Mouse (Mus musculus): ENCODE data around the gene Zbtb4.

DNA sequence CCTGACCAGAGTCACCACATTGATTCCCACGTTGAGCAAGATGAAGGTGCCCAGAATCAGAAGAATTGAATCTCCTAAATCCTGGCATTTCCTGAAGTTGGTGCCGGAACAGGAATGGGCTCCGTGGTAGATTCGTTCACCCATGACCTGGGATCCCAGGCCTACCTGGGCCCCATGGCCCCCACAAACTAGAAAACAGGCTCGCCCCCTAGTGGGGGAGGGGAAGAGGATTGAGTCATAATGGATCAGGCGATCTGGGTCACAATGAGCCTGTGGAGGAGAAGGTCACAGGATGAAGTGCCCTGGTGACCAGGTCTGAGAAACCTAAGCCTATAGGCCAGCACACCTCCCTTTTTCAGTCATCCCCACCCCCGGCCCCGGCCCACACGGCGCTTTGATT lies 49.4 kb downstream of the Zbtb4 start, which contains the start of gene Gm39566:
- TF ChIP-seq EP300 (IDR thresholded peaks at IDR 0.05; ENCODE audit: low read depth), result no peak
- TF ChIP-seq CTCF (IDR thresholded peaks at IDR 0.05; ENCODE audit: low read depth), result no peak

Measured in heart, postnatal 0 days (tissue).